Mouse (Mus musculus) midbrain, embryonic 13.5 days (tissue): ENCODE results near the gene Pepd. TPM values are rescaled to one million over a fixed set of nuclear protein-coding genes. Genes with fewer than 3 reads are reported as not detected.
A peak's percentile ranks its signal among the peaks of the same experiment; 100 is the strongest.

Experiments used
- ATAC-seq: fragments of 200-750 bp; cut with Nextera tagmentation; 2 replicates; pipeline ENCODE4 v1.8.0; 2017; ENCODE audit warnings: mild to moderate bottlenecking, moderate TSS enrichment, moderate library complexity
- H3K27ac ChIP-seq: fragments of 300-500 bp; sonication (generic); 2 replicates; pipeline ENCODE4 v1.5.1; 2015; ENCODE audit warnings: inconsistent platforms, mild to moderate bottlenecking, moderate library complexity
- H3K27me3 ChIP-seq: fragments of 300-500 bp; sonication (generic); 2 replicates; pipeline ENCODE4 v1.6.1; 2015; ENCODE audit warnings: mild to moderate bottlenecking, inconsistent platforms
- H3K36me3 ChIP-seq: fragments of 300-500 bp; sonication (generic); 2 replicates; pipeline ENCODE4 v1.6.1; 2015; ENCODE audit warnings: mild to moderate bottlenecking, inconsistent platforms
- H3K4me1 ChIP-seq: fragments of 300-500 bp; sonication (generic); replicated peaks from 2 replicates; pipeline ENCODE4 v1.6.1; 2015; ENCODE audit warnings: inconsistent platforms
- H3K4me2 ChIP-seq: fragments of 300-500 bp; sonication (generic); replicated peaks from 2 replicates; pipeline ENCODE4 v1.6.1; 2015; ENCODE audit warnings: moderate library complexity, mild to moderate bottlenecking, inconsistent platforms
- H3K4me3 ChIP-seq: fragments of 300-500 bp; sonication (generic); replicated peaks from 2 replicates; pipeline ENCODE4 v1.5.1; 2015; ENCODE audit warnings: mild to moderate bottlenecking, inconsistent platforms
- H3K9ac ChIP-seq: fragments of 300-500 bp; sonication (generic); replicated peaks from 2 replicates; pipeline ENCODE4 v1.6.1; 2015; ENCODE audit warnings: mild to moderate bottlenecking, inconsistent platforms
- H3K9me3 ChIP-seq: fragments of 300-500 bp; sonication (generic); 2 replicates; pipeline ENCODE4 v1.6.1; 2016; ENCODE audit warnings: mild to moderate bottlenecking, inconsistent platforms
- WGBS: fragments of 180-500 bp; shearing (Covaris S2); methylation state at CpG from one replicate; pipeline ENCODE4 v1.1.7; 2015; 5-methylcytosine and 5-hydroxymethylcytosine counted together
- polyA plus RNA-seq: library from polyadenylated mRNA; unstranded; fragments of >200 nt; fragmentation: Nextera tagmentation; extraction: Ambion mirVana; gene quantifications from 2 replicates; pipeline ENCODE4 v1.2.1, GENCODE M21; 2015

The Pepd gene
- polyA plus RNA-seq, 1 experiment from 2014 or later = 56.0 TPM

GRCm38 (mm10) chr7:34913956-34914355 is 1.8 kb downstream of the Pepd start:
- no peak for ATAC-seq
- no peaks in the 10 kb centered on the region for H3K9me3 ChIP-seq
- no peak overlapping the region for H3K27ac ChIP-seq
- H3K27me3 ChIP-seq = no peaks in the 10 kb centered on the region; the same call in 1 of the 2 replicates
- no peaks in the 10 kb centered on the region for H3K36me3 ChIP-seq
- no peak overlapping the region for H3K4me2 ChIP-seq
- H3K4me3 ChIP-seq = no peak overlapping the region
- H3K9ac ChIP-seq = no peak overlapping the region
- 93% methylated on average over 9 of the region's 9 CpGs for WGBS
- peaks cover 32% of the 10 kb centered on the region for H3K4me1 ChIP-seq

GRCm38 (mm10) chr7:34915555-34915954 is 3.4 kb downstream of the Pepd start:
- H3K27ac ChIP-seq = no peak overlapping the region
- H3K27me3 ChIP-seq = no peaks in the 10 kb centered on the region; the same call in 1 of the 2 replicates
- no peaks in the 10 kb centered on the region for H3K9me3 ChIP-seq
- no peak overlapping the region for H3K4me2 ChIP-seq
- no peaks in the 10 kb centered on the region for H3K36me3 ChIP-seq
- no peak overlapping the region for H3K9ac ChIP-seq
- H3K4me1 ChIP-seq = peaks cover 24% of the 10 kb centered on the region
- H3K4me3 ChIP-seq = no peak overlapping the region
- 94% methylated on average over 5 of the region's 5 CpGs for WGBS
- ATAC-seq = no peak

GRCm38 (mm10) chr7:34917558-34917957 is 5.4 kb downstream of the Pepd start:
- 87% methylated on average over 6 of the region's 6 CpGs for WGBS
- Histone ChIP-seq H3K27me3 (no peaks in the 10 kb centered on the region), H3K36me3 (peaks cover 5% of the 10 kb centered on the region; the same call in 1 of the 2 replicates), H3K4me1 (peaks cover 10% of the 10 kb centered on the region), H3K9me3 (no peaks in the 10 kb centered on the region), H3K9ac (no peak overlapping the region), H3K4me3 (no peak overlapping the region), H3K4me2 (no peak overlapping the region), H3K27ac (no peak overlapping the region)
- ATAC-seq = no peak

- no peaks in the 10 kb centered on the region for H3K9me3 ChIP-seq
- no peaks in the 10 kb centered on the region for H3K27me3 ChIP-seq
- no peak overlapping the region for H3K4me3 ChIP-seq
- ATAC-seq = no peak
- no peak overlapping the region for H3K9ac ChIP-seq
- no peak overlapping the region for H3K27ac ChIP-seq
- WGBS = 95% methylated on average over 4 of the region's 4 CpGs
- H3K4me2 ChIP-seq = no peak overlapping the region
- peaks cover 5% of the 10 kb centered on the region; the same call in 1 of the 2 replicates for H3K36me3 ChIP-seq
- H3K4me1 ChIP-seq = peaks cover 6% of the 10 kb centered on the region
These were observed 5.8 kb downstream of the Pepd start for GRCm38 (mm10) chr7:34917998-34918397.

- Histone ChIP-seq H3K4me3 (no peak overlapping the region), H3K27ac (no peak overlapping the region), H3K4me2 (no peak overlapping the region), H3K9me3 (no peaks in the 10 kb centered on the region), H3K4me1 (0 out of 2 replicates have a peak, but pooled peaks cover 3% of the 10 kb centered on the region), H3K9ac (no peak overlapping the region), H3K27me3 (no peaks in the 10 kb centered on the region), H3K36me3 (peaks cover 5% of the 10 kb centered on the region; the same call in 1 of the 2 replicates)
- 90% methylated on average over 8 of the region's 8 CpGs for WGBS
- no peak for ATAC-seq
These were observed 6.2 kb downstream of the Pepd start for GRCm38 (mm10) chr7:34918416-34918815.

- ATAC-seq = no peak
- 87% methylated on average over 5 of the region's 5 CpGs for WGBS
- H3K27ac ChIP-seq = no peak overlapping the region
These were observed 6.9 kb downstream of the Pepd start for GRCm38 (mm10) chr7:34919054-34919453.

GRCm38 (mm10) chr7:34919809-34920208 is 7.6 kb downstream of the Pepd start:
- H3K4me3 ChIP-seq = no peak overlapping the region
- H3K4me2 ChIP-seq = no peak overlapping the region
- WGBS = 59% methylated on average over 5 of the region's 5 CpGs
- no peak for ATAC-seq
- H3K9ac ChIP-seq = no peak overlapping the region
- no peaks in the 10 kb centered on the region for H3K9me3 ChIP-seq
- H3K27ac ChIP-seq = no peak overlapping the region
- H3K4me1 ChIP-seq = peaks cover 1% of the 10 kb centered on the region; the same call in 1 of the 2 replicates
- no peaks in the 10 kb centered on the region for H3K27me3 ChIP-seq
- peaks cover 7% of the 10 kb centered on the region; the same call in 1 of the 2 replicates for H3K36me3 ChIP-seq

More at GRCm38 (mm10) chr7:34919054-34919453, 6.9 kb downstream of the Pepd start:
- H3K4me1 ChIP-seq = 0 out of 2 replicates have a peak, but pooled peaks cover 3% of the 10 kb centered on the region
- no peaks in the 10 kb centered on the region for H3K27me3 ChIP-seq
- peaks cover 5% of the 10 kb centered on the region; the same call in 1 of the 2 replicates for H3K36me3 ChIP-seq
- no peak overlapping the region for H3K9ac ChIP-seq
- H3K9me3 ChIP-seq = no peaks in the 10 kb centered on the region
- no peak overlapping the region for H3K4me2 ChIP-seq
- no peak overlapping the region for H3K4me3 ChIP-seq

- ATAC-seq = no peak
- WGBS = 84% methylated on average over 5 of the region's 5 CpGs
These were observed 13.0 kb downstream of the Pepd start for GRCm38 (mm10) chr7:34925208-34925607.

GRCm38 (mm10) chr7:34925956-34926355 is 13.8 kb downstream of the Pepd start:
- Histone ChIP-seq H3K4me2 (no peak overlapping the region), H3K36me3 (peaks cover 17% of the 10 kb centered on the region; the same call in 1 of the 2 replicates), H3K9me3 (no peaks in the 10 kb centered on the region), H3K4me3 (no peak overlapping the region), H3K27me3 (no peaks in the 10 kb centered on the region), H3K27ac (no peak overlapping the region), H3K9ac (no peak overlapping the region), H3K4me1 (peaks cover 33% of the 10 kb centered on the region)
- 91% methylated on average over 7 of the region's 7 CpGs for WGBS
- no peak for ATAC-seq

More at GRCm38 (mm10) chr7:34925208-34925607, 13.0 kb downstream of the Pepd start:
- no peak overlapping the region for H3K27ac ChIP-seq
- no peaks in the 10 kb centered on the region for H3K27me3 ChIP-seq
- no peak overlapping the region for H3K9ac ChIP-seq
- no peaks in the 10 kb centered on the region for H3K9me3 ChIP-seq
- no peak overlapping the region for H3K4me2 ChIP-seq
- H3K4me1 ChIP-seq = peaks cover 25% of the 10 kb centered on the region
- H3K36me3 ChIP-seq = peaks cover 17% of the 10 kb centered on the region; the same call in 1 of the 2 replicates
- H3K4me3 ChIP-seq = no peak overlapping the region

- Histone ChIP-seq H3K36me3 (peaks cover 12% of the 10 kb centered on the region; the same call in 1 of the 2 replicates), H3K4me1 (peaks cover 43% of the 10 kb centered on the region), H3K9ac (peak overlapping the region; percentile 10; the same call in 1 of the 2 replicates), H3K27me3 (no peaks in the 10 kb centered on the region), H3K27ac (peak overlapping the region; percentile 77), H3K9me3 (no peaks in the 10 kb centered on the region), H3K4me3 (no peak overlapping the region), H3K4me2 (no peak overlapping the region)
- ATAC-seq = peak; percentile 78
- 46% methylated on average over 8 of the region's 8 CpGs for WGBS
These were observed 17.6 kb downstream of the Pepd start for GRCm38 (mm10) chr7:34929614-34930262.

- Histone ChIP-seq H3K27ac (peak overlapping the region; percentile 77), H3K36me3 (peaks cover 13% of the 10 kb centered on the region; the same call in 1 of the 2 replicates), H3K27me3 (no peaks in the 10 kb centered on the region), H3K4me1 (peaks cover 37% of the 10 kb centered on the region), H3K9me3 (no peaks in the 10 kb centered on the region), H3K4me2 (no peak overlapping the region), H3K9ac (no peak overlapping the region), H3K4me3 (no peak overlapping the region)
- WGBS = 50% methylated on average over 7 of the region's 7 CpGs
- peak; percentile 22; the same call in 1 of the 2 replicates for ATAC-seq
These were observed 18.1 kb downstream of the Pepd start for GRCm38 (mm10) chr7:34930263-34930757.

- peaks cover 32% of the 10 kb centered on the region for H3K4me1 ChIP-seq
- no peak overlapping the region for H3K4me3 ChIP-seq
- H3K9ac ChIP-seq = no peak overlapping the region
- H3K4me2 ChIP-seq = no peak overlapping the region
- peaks cover 20% of the 10 kb centered on the region for H3K36me3 ChIP-seq
- WGBS = 94% methylated on average over 8 of the region's 8 CpGs
- H3K9me3 ChIP-seq = peaks cover 5% of the 10 kb centered on the region
- H3K27ac ChIP-seq = no peak overlapping the region
- no peaks in the 10 kb centered on the region for H3K27me3 ChIP-seq
- ATAC-seq = no peak
These were observed 20.5 kb downstream of the Pepd start for GRCm38 (mm10) chr7:34932631-34933030.
